22 mouse cellular contexts compared by ENCODE assay signal in the genomic region with DNA sequence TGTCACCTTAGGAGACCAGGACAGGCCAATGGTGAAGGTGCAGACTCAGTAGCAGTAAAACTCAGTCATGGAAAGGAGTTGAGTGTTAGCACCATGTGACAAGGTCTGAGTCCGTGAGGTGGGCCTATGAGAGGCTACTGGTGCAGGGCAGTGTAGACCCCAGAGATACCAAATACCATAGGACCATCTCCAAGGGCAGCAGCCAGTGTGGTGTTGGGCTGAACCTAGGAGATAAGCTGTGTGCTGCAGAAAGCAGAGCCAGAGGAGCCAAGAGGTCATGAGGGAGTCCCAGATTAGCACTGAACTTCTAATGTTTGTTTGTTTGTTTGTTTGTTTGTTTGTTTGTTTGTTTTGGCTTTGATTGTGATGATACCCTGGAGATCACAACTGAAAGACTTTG. TPM values are rescaled to one million over a fixed set of nuclear protein-coding genes. Genes with fewer than 3 reads are reported as not detected.
DNase-seq lines count a peak whose midpoint lies in the region; ATAC-seq and TF ChIP-seq lines count a peak whose summit lies in the region.
"Had no signal": no experiment of that assay in that cellular context is flagged by ENCODE, and none has a peak within 500 bp of the region (broad histone marks: within the 10 kb centered on the region; RNA-seq: fewer than 3 reads in every experiment).

No protein-coding gene starts in this region.

- DNase-seq in heart, embryonic 10.5 days (ENCODE audit: low spot score), result no peak
- no peak for DNase-seq in heart, postnatal 25 days (ENCODE audit: low spot score)
- DNase-seq in stomach, postnatal 0 days (ENCODE audit: low spot score), result no peak
- DNase-seq in liver, embryonic 14.5 days (ENCODE audit: low read depth in 3 of 3, low spot score in 3 of 3), result peak; percentile 67 to 72 (median 67)
- DNase-seq in thymus, adult 18-20 months, result no peak
- no peak for DNase-seq in natural killer cell, adult 2 months (ENCODE audit: low spot score in 2 of 2)
- no peak for DNase-seq in lung, postnatal 36 days
- DNase-seq: adrenal gland, postnatal 25 days; cerebellum, adult 2 months; gastrocnemius, postnatal 36 days; heart, postnatal 36 days; kidney, postnatal 25 days; layer of hippocampus, adult 9-11 months; left cerebral cortex, postnatal 4 days; lung, postnatal 4 days; thymus, postnatal 14 days had no signal

- H3K27ac ChIP-seq in heart, embryonic 10.5 days, result peak overlapping the region; percentile 52; the same call in 1 of the 2 replicates
- H3K27ac ChIP-seq in stomach, embryonic 15.5 days, result no peak overlapping the region
- no peak overlapping the region for H3K27ac ChIP-seq in stomach, postnatal 0 days (replicated peaks)
- peak overlapping the region; percentile 100 for H3K27ac ChIP-seq in liver, embryonic 14.5 days
- H3K27ac ChIP-seq: forebrain, embryonic 13.5 days; hindbrain, embryonic 15.5 days; intestine, embryonic 15.5 days; left cerebral cortex, adult 2 months; midbrain, embryonic 13.5 days had no signal

- no peak for TF ChIP-seq CTCF in stomach, postnatal 0 days (IDR thresholded peaks at IDR 0.05; ENCODE audit: low read depth)
- no peak for TF ChIP-seq CTCF in liver, embryonic 14.5 days (IDR thresholded peaks at IDR 0.05; ENCODE audit: low read depth)

- intact Hi-C loops in heart, postnatal 25 days (cut with DNase I), result no loop called here

- no peak for TF ChIP-seq EP300 in stomach, postnatal 0 days (optimal IDR thresholded peaks at IDR 0.05)
- peak; percentile 71 for TF ChIP-seq EP300 in liver, embryonic 14.5 days (IDR thresholded peaks at IDR 0.05; ENCODE audit: low read depth)

- no peaks in the 10 kb centered on the region for H3K9me3 ChIP-seq in heart, embryonic 10.5 days
- no peaks in the 10 kb centered on the region for H3K9me3 ChIP-seq in stomach, embryonic 15.5 days
- no peaks in the 10 kb centered on the region for H3K9me3 ChIP-seq in stomach, postnatal 0 days (ENCODE audit: control insufficient read depth, low read length)
- no peaks in the 10 kb centered on the region for H3K9me3 ChIP-seq in liver, embryonic 14.5 days (ENCODE audit: control insufficient read depth, low read length)
- H3K9me3 ChIP-seq: forebrain, embryonic 13.5 days; hindbrain, embryonic 15.5 days; intestine, embryonic 15.5 days; midbrain, embryonic 13.5 days had no signal

- no peaks in the 10 kb centered on the region for H3K27me3 ChIP-seq in heart, embryonic 10.5 days (ENCODE audit: insufficient read depth, poor library complexity, severe bottlenecking)
- H3K27me3 ChIP-seq in stomach, embryonic 15.5 days (replicated peaks), result no peaks in the 10 kb centered on the region
- no peaks in the 10 kb centered on the region for H3K27me3 ChIP-seq in stomach, postnatal 0 days (ENCODE audit: control insufficient read depth, insufficient read depth, low read length)
- no peaks in the 10 kb centered on the region for H3K27me3 ChIP-seq in liver, embryonic 14.5 days (ENCODE audit: control insufficient read depth, insufficient read depth, low read length)
- H3K27me3 ChIP-seq: forebrain, embryonic 13.5 days; hindbrain, embryonic 15.5 days; intestine, embryonic 15.5 days had no signal

- H3K4me1 ChIP-seq in heart, embryonic 10.5 days, result peaks cover 16% of the 10 kb centered on the region; the same call in 1 of the 2 replicates
- 0 out of 2 replicates have a peak, but pooled peaks cover 6% of the 10 kb centered on the region for H3K4me1 ChIP-seq in stomach, embryonic 15.5 days
- H3K4me1 ChIP-seq in stomach, postnatal 0 days (replicated peaks; ENCODE audit: control insufficient read depth, insufficient read depth), result no peaks in the 10 kb centered on the region
- peaks cover 40 to 43% of the 10 kb centered on the region in 2 experiments for H3K4me1 ChIP-seq in liver, embryonic 14.5 days (replicated peaks; ENCODE audit: control insufficient read depth in 2 of 2, insufficient read depth in 2 of 2, low read length in 1 of 2)

- H3K4me3 ChIP-seq in heart, embryonic 10.5 days, result no peak overlapping the region
- no peak overlapping the region for H3K4me3 ChIP-seq in stomach, embryonic 15.5 days (replicated peaks)
- H3K4me3 ChIP-seq in stomach, postnatal 0 days (ENCODE audit: low read depth, low read length), result no peak overlapping the region
- peak overlapping the region; percentile 33 to 38 for H3K4me3 ChIP-seq in liver, embryonic 14.5 days (ENCODE audit: insufficient read depth in 1 of 2, low read depth in 2 of 2, low read length in 2 of 2)
- H3K4me3 ChIP-seq: forebrain, embryonic 13.5 days; hindbrain, embryonic 15.5 days; intestine, embryonic 15.5 days; left cerebral cortex, adult 2 months; midbrain, embryonic 13.5 days had no signal

- H3K9ac ChIP-seq in stomach, embryonic 15.5 days, result no peak overlapping the region
- H3K9ac ChIP-seq in stomach, postnatal 0 days (ENCODE audit: low read length), result no peak overlapping the region
- H3K9ac ChIP-seq in liver, embryonic 14.5 days (replicated peaks), result peak overlapping the region; percentile 81
- H3K9ac ChIP-seq: forebrain, embryonic 13.5 days; hindbrain, embryonic 15.5 days; intestine, embryonic 15.5 days; midbrain, embryonic 13.5 days had no signal

- no peaks in the 10 kb centered on the region for H3K36me3 ChIP-seq in heart, embryonic 10.5 days
- no peaks in the 10 kb centered on the region for H3K36me3 ChIP-seq in stomach, embryonic 15.5 days
- no peaks in the 10 kb centered on the region for H3K36me3 ChIP-seq in stomach, postnatal 0 days (ENCODE audit: control insufficient read depth, insufficient read depth, low read length)
- no peaks in the 10 kb centered on the region for H3K36me3 ChIP-seq in liver, embryonic 14.5 days (replicated peaks; ENCODE audit: control insufficient read depth, insufficient read depth, low read depth)
- H3K36me3 ChIP-seq: hindbrain, embryonic 15.5 days; intestine, embryonic 15.5 days; midbrain, embryonic 13.5 days had no signal

- peak; percentile 52; the same call in 1 of the 2 replicates for ATAC-seq in stomach, embryonic 15.5 days (ENCODE audit: insufficient read depth, low FRiP score, low read depth)
- ATAC-seq in stomach, postnatal 0 days (ENCODE audit: low FRiP score, low TSS enrichment), result no peak
- peak; percentile 69 for ATAC-seq in liver, embryonic 14.5 days (ENCODE audit: insufficient read depth)
- ATAC-seq: forebrain, embryonic 13.5 days; midbrain, embryonic 13.5 days had no signal

- no peak overlapping the region for H3K4me2 ChIP-seq in stomach, embryonic 15.5 days
- H3K4me2 ChIP-seq in stomach, postnatal 0 days (replicated peaks; ENCODE audit: low read depth), result no peak overlapping the region
- H3K4me2 ChIP-seq in liver, embryonic 14.5 days (ENCODE audit: low read depth), result peak overlapping the region; percentile 98
- H3K4me2 ChIP-seq: forebrain, embryonic 13.5 days; hindbrain, embryonic 15.5 days; intestine, embryonic 15.5 days; midbrain, embryonic 13.5 days had no signal

- 58% methylated on average over 1 of the region's 1 CpGs for WGBS in heart, embryonic 10.5 days
- 67% methylated on average over 1 of the region's 1 CpGs for WGBS in stomach, embryonic 15.5 days
- 73% methylated on average over 1 of the region's 1 CpGs for WGBS in stomach, postnatal 0 days
- WGBS in liver, embryonic 14.5 days (ENCODE audit: insufficient replicate concordance), result 9% methylated on average over 1 of the region's 1 CpGs

RNA-seq across cellular contexts. Expression of gene Eif5a2, which starts 4.6 kb away (rescaled TPM):
- polyA plus RNA-seq in heart, embryonic 10.5 days (2016; fragmentation: Nextera tagmentation; extraction: Ambion mirVana), result 11.6 and 16.3 TPM in 2 replicates
- 1 to 10 TPM in 1 of 2 experiments, under 1 TPM in 1; 0.95 to 1.2 TPM for total RNA-seq in heart, postnatal 25 days (2021)
- polyA plus RNA-seq in stomach, embryonic 15.5 days (2015; fragmentation: Nextera tagmentation; extraction: Ambion mirVana), result 4.3 and 4.7 TPM in 2 replicates
- 1.2 and 1.5 TPM in 2 replicates for polyA plus RNA-seq in stomach, postnatal 0 days (2015; fragmentation: Nextera tagmentation; extraction: Ambion mirVana)
- 3.4 and 4.1 TPM in 2 replicates for polyA plus RNA-seq in liver, embryonic 14.5 days (2012; rRNA removed)
- polyA plus RNA-seq in liver, embryonic 14.5 days (2014; fragmentation: Nextera tagmentation; extraction: Ambion mirVana), result 7.9 and 8.8 TPM in 2 replicates

RNA-seq across cellular contexts. Expression of gene Rpl22l1, which starts 28.7 kb away (rescaled TPM):
- polyA plus RNA-seq in heart, embryonic 10.5 days (2016; fragmentation: Nextera tagmentation; extraction: Ambion mirVana), result 267 and 279 TPM in 2 replicates
- 10 to 100 TPM; 91.5 to 95.1 TPM for total RNA-seq in heart, postnatal 25 days (2021)
- polyA plus RNA-seq in stomach, embryonic 15.5 days (2015; fragmentation: Nextera tagmentation; extraction: Ambion mirVana), result 439 and 456 TPM in 2 replicates
- polyA plus RNA-seq in stomach, postnatal 0 days (2015; fragmentation: Nextera tagmentation; extraction: Ambion mirVana), result 404 and 420 TPM in 2 replicates
- 120 and 191 TPM in 2 replicates for polyA plus RNA-seq in liver, embryonic 14.5 days (2012; rRNA removed)
- polyA plus RNA-seq in liver, embryonic 14.5 days (2014; fragmentation: Nextera tagmentation; extraction: Ambion mirVana), result 389 and 416 TPM in 2 replicates

Comparison
In these comparisons a context has a peak if more than half of its experiments do, and no peak if none do; other contexts are left out.
1. DNase-seq: peak in liver, embryonic 14.5 days (3 of 3); none in heart, embryonic 10.5 days (single experiment), heart, postnatal 25 days (single experiment), stomach, postnatal 0 days (single experiment), thymus, adult 18-20 months (0 of 2), natural killer cell, adult 2 months (0 of 2) and lung, postnatal 36 days (single experiment).
2. H3K27ac ChIP-seq: peak in heart, embryonic 10.5 days (single experiment) and liver, embryonic 14.5 days (single experiment); none in stomach, embryonic 15.5 days (single experiment) and stomach, postnatal 0 days (single experiment).
3. H3K4me3 ChIP-seq: peak in liver, embryonic 14.5 days (2 of 2); none in heart, embryonic 10.5 days (single experiment), stomach, embryonic 15.5 days (single experiment) and stomach, postnatal 0 days (single experiment).